Comparison of ENCODE assay signal across 9 mouse cellular contexts in the genomic region with DNA sequence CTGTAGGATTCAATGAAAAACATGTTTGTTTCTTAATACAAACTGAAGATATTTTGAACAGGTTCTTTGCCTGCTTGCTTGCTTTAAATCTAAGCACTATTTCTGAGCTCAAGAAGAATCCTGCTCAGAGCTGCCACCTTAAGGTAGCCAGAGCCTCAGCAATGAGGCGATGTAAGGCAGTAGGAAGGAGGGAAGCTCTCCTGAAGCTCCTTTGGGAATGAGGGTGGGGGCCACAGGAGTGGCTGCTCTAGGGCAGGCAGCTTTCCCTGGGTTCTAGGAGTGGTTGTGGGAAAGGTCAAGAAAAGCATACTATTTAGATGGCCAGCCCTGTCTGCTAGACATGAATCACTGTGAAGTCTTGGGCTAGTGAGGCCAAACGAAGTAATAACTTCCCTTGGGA.
DNase-seq lines count a peak whose midpoint lies in the region; ATAC-seq and TF ChIP-seq lines count a peak whose summit lies in the region.
"Had no signal": no experiment of that assay in that cellular context is flagged by ENCODE, and none has a peak within 500 bp of the region (broad histone marks: within the 10 kb centered on the region; RNA-seq: fewer than 3 reads in every experiment).

No protein-coding gene starts in this region.

- WGBS in small intestine, adult 2 months: 63% methylated on average over 2 of the region's 2 CpGs

- TF ChIP-seq POLR2A in small intestine, adult 2 months (IDR thresholded peaks at IDR 0.05; ENCODE audit: low read depth, low read length): no peak

- no peaks in the 10 kb centered on the region for H3K27me3 ChIP-seq in small intestine, adult 2 months (ENCODE audit: control insufficient read depth, insufficient read depth, low read length)
- H3K27me3 ChIP-seq: heart, embryonic 13.5 days had no signal

- no peaks in the 10 kb centered on the region for H3K4me1 ChIP-seq in small intestine, adult 2 months (ENCODE audit: control insufficient read depth, insufficient read depth, insufficient read length, low read length)

- no peaks in the 10 kb centered on the region for H3K36me3 ChIP-seq in small intestine, adult 2 months (ENCODE audit: control insufficient read depth, insufficient read depth, low read length)
- H3K36me3 ChIP-seq: heart, embryonic 13.5 days had no signal

- no peak overlapping the region for H3K27ac ChIP-seq in small intestine, adult 2 months (ENCODE audit: insufficient read depth, low read depth, low read length)
- H3K27ac ChIP-seq: heart, embryonic 13.5 days had no signal

- intact Hi-C loops in gastrocnemius, postnatal 14 days (cut with DNase I; ENCODE audit: low total_unique reads): no loop called here

- H3K4me3 ChIP-seq in small intestine, adult 2 months (ENCODE audit: low read depth, low read length): no peak overlapping the region
- H3K4me3 ChIP-seq: heart, embryonic 13.5 days had no signal

- ATAC-seq in frontal cortex, adult (ENCODE audit: low TSS enrichment): peak; percentile 99

- 0 out of 2 replicates have a peak, but pooled peaks have one; percentile 39 for TF ChIP-seq CTCF in small intestine, adult 2 months (IDR thresholded peaks at IDR 0.05; ENCODE audit: extremely low read depth, insufficient read length, insufficient replicate concordance, low read depth, low read length)

- DNase-seq in frontal cortex, postnatal 10 days (ENCODE audit: low spot score in 2 of 2): no peak
- DNase-seq in right cerebral cortex, adult 18-20 months: peak; percentile 4
- no peak for DNase-seq in right cerebral cortex, postnatal 25 days
- peak; percentile 22 for DNase-seq in gastrocnemius, postnatal 14 days
- no peak for DNase-seq in thymus, postnatal 36 days
- no peak for DNase-seq in testis, postnatal 10 days (ENCODE audit: low spot score)

Comparison
In these comparisons a context has a peak if more than half of its experiments do, and no peak if none do; other contexts are left out.
1. DNase-seq: peak in right cerebral cortex, adult 18-20 months (single experiment) and gastrocnemius, postnatal 14 days (single experiment); none in frontal cortex, postnatal 10 days (0 of 2), right cerebral cortex, postnatal 25 days (single experiment), thymus, postnatal 36 days (0 of 2) and testis, postnatal 10 days (single experiment).